Mouse (Mus musculus): ENCODE measurements around the gene Zfp629.

The Zfp629 gene

GRCm38 (mm10) chr7:127564381-127565150 is 51.0 kb downstream of the Zfp629 start:
- no peak for DNase-seq (ENCODE audit: low read depth, low spot score)

DNA sequence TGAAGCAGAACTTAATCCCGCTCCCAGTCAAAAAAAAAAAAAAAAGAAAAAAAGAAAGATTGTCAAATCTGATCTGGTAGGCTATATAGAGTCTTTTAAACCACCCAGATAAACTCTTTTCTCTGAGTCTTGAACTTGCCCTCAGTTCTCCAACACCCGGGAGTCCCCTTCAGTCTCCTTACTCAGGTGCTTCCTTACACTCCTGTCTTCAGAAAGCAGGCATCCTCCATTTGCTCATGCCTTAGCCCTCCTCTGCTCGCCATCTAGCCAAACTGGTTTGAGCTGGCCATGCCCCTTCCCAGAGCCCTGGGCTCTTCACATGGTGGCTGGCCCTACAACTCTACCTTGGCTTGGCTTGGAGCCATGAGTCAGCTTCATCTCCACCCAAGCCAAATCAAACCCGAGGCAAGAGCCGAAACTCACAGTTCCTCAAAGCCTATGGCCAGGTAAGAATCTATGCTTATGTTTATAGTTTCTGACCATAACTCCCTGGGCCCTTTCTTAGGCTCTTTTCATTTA is 54.2 kb downstream of the Zfp629 start, which contains the start of gene Tmem265:
Tmem265 (plus strand) TSS at position 51 of the 519 bp plus-strand sequence.
- no peak for DNase-seq (ENCODE audit: low read depth, low spot score)

DNA sequence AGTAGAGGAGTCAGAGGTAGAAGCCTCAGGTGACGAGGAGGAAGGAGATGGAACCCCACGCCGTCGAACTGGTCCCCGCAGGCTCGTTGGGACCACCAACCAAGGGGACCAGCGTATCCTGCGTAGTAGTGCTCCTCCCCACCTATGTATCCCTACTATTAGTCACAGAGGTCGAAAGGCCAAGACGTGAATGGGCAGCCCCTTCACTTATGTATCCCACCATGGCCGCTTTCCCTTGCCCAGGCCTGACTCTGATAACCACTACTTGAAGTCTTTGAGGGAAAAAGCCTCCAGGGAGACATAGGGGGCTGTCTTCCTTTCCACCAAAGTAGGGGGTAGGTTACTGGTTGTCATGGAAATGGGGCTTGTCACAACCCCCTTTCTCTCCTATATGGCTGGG is 55.0 kb downstream of the Zfp629 start:
- peak; percentile 28 for DNase-seq (ENCODE audit: low read depth, low spot score)

Data from ES-CJ7 (cell line).